Mouse (Mus musculus) gastrocnemius, postnatal 14 days (tissue): ENCODE results near the gene Osbpl11. TPM values are rescaled to one million over a fixed set of nuclear protein-coding genes. Genes with fewer than 3 reads are reported as not detected.
A peak's percentile ranks its signal among the peaks of the same experiment; 100 is the strongest.

Experiments used
- DNase-seq: peaks from one replicate; pipeline ENCODE4 v3.0.0; 2021; ENCODE audit warnings: mixed read lengths
- intact Hi-C: fragments of 180-260 bp; cut with DNase I; formaldehyde crosslinking; loops from one replicate; pipeline ENCODE4 v1.15.1; 2025; ENCODE audit warnings: low total_unique reads
- total RNA-seq, 2 experiments: library from RNA; stranded (reverse); gene quantifications; 2 replicates each; pipeline ENCODE4 v1.2.3; 2021

Osbpl11 gene
- total RNA-seq, 2 experiments from 2014 or later, result 11.7 to 15.8 TPM

GRCm38 (mm10) chr16:33271824-33272223 is 87.0 kb downstream of the Osbpl11 start:
- no peak for DNase-seq
- intact Hi-C loops, result no loop called here

- DNase-seq, result no peak
Measured at GRCm38 (mm10) chr16:33283079-33283478, 98.2 kb downstream of the Osbpl11 start.

GRCm38 (mm10) chr16:33288536-33288935 is 103.7 kb downstream of the Osbpl11 start:
- intact Hi-C loops, result no loop called here
- DNase-seq, result no peak

More at GRCm38 (mm10) chr16:33283079-33283478, 98.2 kb downstream of the Osbpl11 start:
- intact Hi-C loops, result no loop called here

- intact Hi-C loops, result no loop called here
- DNase-seq, result peak; percentile 20
Measured at GRCm38 (mm10) chr16:33289981-33290380, 105.1 kb downstream of the Osbpl11 start.

- intact Hi-C loops, result no loop called here
Measured at GRCm38 (mm10) chr16:33292241-33292640, 107.4 kb downstream of the Osbpl11 start.

More at GRCm38 (mm10) chr16:33292241-33292640, 107.4 kb downstream of the Osbpl11 start:
- no peak for DNase-seq

Other genes starting within 250 kb of the Osbpl11 start
- 1 to 10 TPM; 1.9 to 2.2 TPM for gene Iqcg, start 128.9 kb upstream of the Osbpl11 start, total RNA-seq
- 100 to 1,000 TPM; 304 to 324 TPM for gene Rpl35a, start 128.6 kb upstream of the Osbpl11 start, total RNA-seq
- 1 to 10 TPM; 1.4 to 2.3 TPM for gene Lmln, start 122.5 kb upstream of the Osbpl11 start, total RNA-seq
- gene Snx4, start 66.4 kb downstream of the Osbpl11 start, total RNA-seq, result 10 to 100 TPM; 19.5 to 22.3 TPM
- gene Zfp148, start 195.8 kb downstream of the Osbpl11 start, total RNA-seq, result 10 to 100 TPM; 19.5 to 21.1 TPM